Mouse (Mus musculus): ENCODE measurements around the gene Gm10490.

- TF ChIP-seq CTCF (IDR thresholded peaks at IDR 0.05; ENCODE audit: borderline replicate concordance, control insufficient read depth, extremely low read depth, insufficient read depth, low read length, poor library complexity) (no peak), POLR2A (IDR thresholded peaks at IDR 0.05; ENCODE audit: control insufficient read depth, extremely low read depth, insufficient read depth, low read length, poor library complexity) (no peak)
Measured at GRCm38 (mm10) chrX:7868506-7868905, 40.8 kb upstream of the Gm10490 start.

Measured in thymus, adult 2 months (tissue).